Mouse (Mus musculus): ENCODE measurements around the gene Acp4. TPM values are rescaled to one million over a fixed set of nuclear protein-coding genes. Genes with fewer than 3 reads are reported as not detected.
"Not testable (repeated sequence)": the region's sequence is repeated elsewhere in the genome, so short reads cannot be mapped to it uniquely, and the experiment has no call there.

Acp4 gene
- polyA plus RNA-seq, 1 experiment from 2014 or later: not detected

GRCm38 (mm10) chr7:44239913-44240312 lies 17.3 kb downstream of the Acp4 start:
- H3K4me2 ChIP-seq: no peak overlapping the region
- H3K9me3 ChIP-seq: no peaks in the 10 kb centered on the region
- no peak overlapping the region for H3K4me3 ChIP-seq (replicated peaks)
- H3K4me1 ChIP-seq: no peaks in the 10 kb centered on the region
- no peaks in the 10 kb centered on the region for H3K27me3 ChIP-seq (replicated peaks)
- ATAC-seq (ENCODE audit: insufficient read depth, low FRiP score, low read depth): no peak
- no peaks in the 10 kb centered on the region for H3K36me3 ChIP-seq
- WGBS: 43% methylated on average over 2 of the region's 2 CpGs
- no peak overlapping the region for H3K27ac ChIP-seq
- no peak overlapping the region for H3K9ac ChIP-seq

- no peaks in the 10 kb centered on the region for H3K9me3 ChIP-seq
- H3K4me1 ChIP-seq: no peaks in the 10 kb centered on the region
- H3K27me3 ChIP-seq (replicated peaks): no peaks in the 10 kb centered on the region
- no peak within 1 kb of the TSS for H3K27ac ChIP-seq
- 62% methylated on average over 3 of the region's 3 CpGs for WGBS
- no peak for ATAC-seq (ENCODE audit: insufficient read depth, low FRiP score, low read depth)
- H3K36me3 ChIP-seq: no peaks in the 10 kb centered on the region
- no peak within 1 kb of the TSS for H3K4me3 ChIP-seq (replicated peaks)
- H3K4me2 ChIP-seq: no peak within 1 kb of the TSS
- no peak within 1 kb of the TSS for H3K9ac ChIP-seq
Measured at GRCm38 (mm10) chr7:44235909-44236308, 21.3 kb downstream of the Acp4 start, which contains the start of gene Gm36864. Gm36864 (plus strand) TSS chr7:44236177.

GRCm38 (mm10) chr7:44225076-44225475 lies 32.1 kb downstream of the Acp4 start, which contains the start of gene Klk1:
Klk1 (plus strand) TSS chr7:44225360.
- ATAC-seq (ENCODE audit: insufficient read depth, low FRiP score, low read depth): peak; percentile 68; the same call in 1 of the 2 replicates
- no peaks in the 10 kb centered on the region for H3K27me3 ChIP-seq (replicated peaks)
- H3K4me2 ChIP-seq: no peak within 1 kb of the TSS
- H3K9ac ChIP-seq: no peak within 1 kb of the TSS
- H3K27ac ChIP-seq: no peak within 1 kb of the TSS
- WGBS: 35% methylated on average over 1 of the region's 1 CpGs
- H3K36me3 ChIP-seq: no peaks in the 10 kb centered on the region
- no peak within 1 kb of the TSS for H3K4me3 ChIP-seq (replicated peaks)
- no peaks in the 10 kb centered on the region for H3K4me1 ChIP-seq
- no peaks in the 10 kb centered on the region for H3K9me3 ChIP-seq

GRCm38 (mm10) chr7:44222335-44222734 lies 34.8 kb downstream of the Acp4 start:
- not testable (repeated sequence) for H3K4me3 ChIP-seq (replicated peaks); H3K27me3 ChIP-seq (replicated peaks); H3K4me2 ChIP-seq; H3K9me3 ChIP-seq; H3K4me1 ChIP-seq; H3K27ac ChIP-seq; H3K9ac ChIP-seq; ATAC-seq (ENCODE audit: insufficient read depth, low FRiP score, low read depth); H3K36me3 ChIP-seq
- 77% methylated on average over 6 of the region's 6 CpGs for WGBS

GRCm38 (mm10) chr7:44221601-44222000 lies 35.6 kb downstream of the Acp4 start:
- peak; percentile 54; the same call in 1 of the 2 replicates for ATAC-seq (ENCODE audit: insufficient read depth, low FRiP score, low read depth)
- H3K4me1 ChIP-seq; H3K36me3 ChIP-seq; H3K27me3 ChIP-seq (replicated peaks); H3K4me3 ChIP-seq (replicated peaks); H3K4me2 ChIP-seq; H3K9ac ChIP-seq; H3K27ac ChIP-seq; H3K9me3 ChIP-seq: not testable (repeated sequence)
- 62% methylated on average over 9 of the region's 10 CpGs for WGBS

GRCm38 (mm10) chr7:44215645-44216044 lies 41.5 kb downstream of the Acp4 start, which contains the start of gene Klk1b5:
Klk1b5 (plus strand) TSS chr7:44215945.
- no peak within 1 kb of the TSS for H3K4me2 ChIP-seq
- WGBS: 84% methylated on average over 1 of the region's 1 CpGs
- H3K27ac ChIP-seq: no peak within 1 kb of the TSS
- ATAC-seq (ENCODE audit: insufficient read depth, low FRiP score, low read depth): no peak
- H3K27me3 ChIP-seq (replicated peaks): no peaks in the 10 kb centered on the region
- no peaks in the 10 kb centered on the region for H3K4me1 ChIP-seq
- H3K4me3 ChIP-seq (replicated peaks): no peak within 1 kb of the TSS
- no peaks in the 10 kb centered on the region for H3K9me3 ChIP-seq
- no peaks in the 10 kb centered on the region for H3K36me3 ChIP-seq
- H3K9ac ChIP-seq: no peak within 1 kb of the TSS

GRCm38 (mm10) chr7:44208307-44208706 lies 48.9 kb downstream of the Acp4 start:
- H3K4me3 ChIP-seq (replicated peaks): no peak overlapping the region
- H3K27ac ChIP-seq: no peak overlapping the region
- no peak for ATAC-seq (ENCODE audit: insufficient read depth, low FRiP score, low read depth)
- no peaks in the 10 kb centered on the region for H3K4me1 ChIP-seq
- no peaks in the 10 kb centered on the region for H3K27me3 ChIP-seq (replicated peaks)
- 79% methylated on average over 3 of the region's 3 CpGs for WGBS
- no peak overlapping the region for H3K4me2 ChIP-seq
- no peak overlapping the region for H3K9ac ChIP-seq
- H3K36me3 ChIP-seq: no peaks in the 10 kb centered on the region
- H3K9me3 ChIP-seq: no peaks in the 10 kb centered on the region

- not testable (repeated sequence) for H3K4me1 ChIP-seq; H3K9ac ChIP-seq; H3K4me2 ChIP-seq; H3K4me3 ChIP-seq (replicated peaks); H3K27me3 ChIP-seq (replicated peaks); ATAC-seq (ENCODE audit: insufficient read depth, low FRiP score, low read depth); H3K27ac ChIP-seq; H3K9me3 ChIP-seq; H3K36me3 ChIP-seq
- WGBS: 39% methylated on average over 3 of the region's 3 CpGs
Measured at GRCm38 (mm10) chr7:44207135-44207534, 50.0 kb downstream of the Acp4 start, which contains the start of gene Klk1b4. Klk1b4 (plus strand) TSS chr7:44207435.

Other genes with a start within 250 kb of the Acp4 start
- gene Klk1b26, start 245.2 kb downstream of the Acp4 start, polyA plus RNA-seq (2015; fragmentation: Nextera tagmentation; extraction: Ambion mirVana): 0.13 TPM in 1 of 2 replicates, not detected in the other
- not detected in 2 replicates for gene Klk1b27, start 205.1 kb downstream of the Acp4 start, polyA plus RNA-seq (2015; fragmentation: Nextera tagmentation; extraction: Ambion mirVana)
- not detected in 2 replicates for gene Klk1b21, start 155.1 kb downstream of the Acp4 start, polyA plus RNA-seq (2015; fragmentation: Nextera tagmentation; extraction: Ambion mirVana)
- not detected in 2 replicates for gene Klk1b22, start 144.7 kb downstream of the Acp4 start, polyA plus RNA-seq (2015; fragmentation: Nextera tagmentation; extraction: Ambion mirVana)
- gene Klk1b16, start 120.6 kb downstream of the Acp4 start, polyA plus RNA-seq (2015; fragmentation: Nextera tagmentation; extraction: Ambion mirVana): 0.09 TPM in 1 of 2 replicates, not detected in the other
- gene Klk1b24, start 69.1 kb downstream of the Acp4 start, polyA plus RNA-seq (2015; fragmentation: Nextera tagmentation; extraction: Ambion mirVana): 0.15 TPM in 1 of 2 replicates, not detected in the other
- gene Klk1b3, start 59.2 kb downstream of the Acp4 start, polyA plus RNA-seq (2015; fragmentation: Nextera tagmentation; extraction: Ambion mirVana): 0.85 and 0.95 TPM in 2 replicates
- 0.22 and 0.32 TPM in 2 replicates for gene Klk1b4, start 49.9 kb downstream of the Acp4 start, polyA plus RNA-seq (2015; fragmentation: Nextera tagmentation; extraction: Ambion mirVana)
- gene Klk1b5, start 41.4 kb downstream of the Acp4 start, polyA plus RNA-seq (2015; fragmentation: Nextera tagmentation; extraction: Ambion mirVana): 0.13 and 0.15 TPM in 2 replicates
- 16.1 and 19.4 TPM in 2 replicates for gene Klk1, start 32.0 kb downstream of the Acp4 start, polyA plus RNA-seq (2015; fragmentation: Nextera tagmentation; extraction: Ambion mirVana)
- gene Gm36864, start 21.2 kb downstream of the Acp4 start, polyA plus RNA-seq (2015; fragmentation: Nextera tagmentation; extraction: Ambion mirVana): 0.17 TPM in 1 of 2 replicates, not detected in the other
- gene 1700028J19Rik, start 10.7 kb downstream of the Acp4 start, polyA plus RNA-seq (2015; fragmentation: Nextera tagmentation; extraction: Ambion mirVana): 1.6 and 1.8 TPM in 2 replicates
- 120 and 139 TPM in 2 replicates for gene 2410002F23Rik, start 10.7 kb downstream of the Acp4 start, polyA plus RNA-seq (2015; fragmentation: Nextera tagmentation; extraction: Ambion mirVana)
- gene Gm15517, start 4.1 kb upstream of the Acp4 start, polyA plus RNA-seq (2015; fragmentation: Nextera tagmentation; extraction: Ambion mirVana): not detected in 2 replicates
- gene Clec11a, start 49.5 kb upstream of the Acp4 start, polyA plus RNA-seq (2015; fragmentation: Nextera tagmentation; extraction: Ambion mirVana): 5.1 and 6.9 TPM in 2 replicates
- gene Shank1, start 52.9 kb upstream of the Acp4 start, polyA plus RNA-seq (2015; fragmentation: Nextera tagmentation; extraction: Ambion mirVana): 2.2 TPM in 2 replicates
- 1.6 and 1.7 TPM in 2 replicates for gene Syt3, start 126.7 kb upstream of the Acp4 start, polyA plus RNA-seq (2015; fragmentation: Nextera tagmentation; extraction: Ambion mirVana)
- 0.80 and 1.2 TPM in 2 replicates for gene 1700008O03Rik, start 128.4 kb upstream of the Acp4 start, polyA plus RNA-seq (2015; fragmentation: Nextera tagmentation; extraction: Ambion mirVana)
- 0.70 and 0.81 TPM in 2 replicates for gene Lrrc4b, start 171.6 kb upstream of the Acp4 start, polyA plus RNA-seq (2015; fragmentation: Nextera tagmentation; extraction: Ambion mirVana)
- 0.94 and 1.7 TPM in 2 replicates for gene Aspdh, start 208.0 kb upstream of the Acp4 start, polyA plus RNA-seq (2015; fragmentation: Nextera tagmentation; extraction: Ambion mirVana)
- 91.3 and 105 TPM in 2 replicates for gene Josd2, start 210.6 kb upstream of the Acp4 start, polyA plus RNA-seq (2015; fragmentation: Nextera tagmentation; extraction: Ambion mirVana)
- 98.8 and 106 TPM in 2 replicates for gene Emc10, start 239.2 kb upstream of the Acp4 start, polyA plus RNA-seq (2015; fragmentation: Nextera tagmentation; extraction: Ambion mirVana)
- 9.1 and 12.3 TPM in 2 replicates for gene Fam71e1, start 239.2 kb upstream of the Acp4 start, polyA plus RNA-seq (2015; fragmentation: Nextera tagmentation; extraction: Ambion mirVana)